Mouse (Mus musculus) limb, embryonic 11.5 days (tissue): Measurements from ENCODE around the gene Metap1d. TPM values are rescaled to one million over a fixed set of nuclear protein-coding genes. Genes with fewer than 3 reads are reported as not detected.

Experiments
- ATAC-seq: fragments of 200-750 bp; cut with Nextera tagmentation; 2 replicates; pipeline ENCODE4 v1.8.0; 2017; ENCODE audit warnings: low read depth; ENCODE audit not compliant: insufficient number of reproducible peaks, low FRiP score, low TSS enrichment
- DNase-seq: peaks from one replicate; pipeline ENCODE4 v3.0.0-alpha.2; 2015; ENCODE audit warnings: low spot score
- H3K27ac ChIP-seq: fragments of 300-500 bp; sonication (generic); replicated peaks from 2 replicates; pipeline ENCODE4 v1.5.1; 2014; ENCODE audit warnings: low read depth, mild to moderate bottlenecking, low read length
- H3K27me3 ChIP-seq: fragments of 300-500 bp; sonication (generic); 2 replicates; pipeline ENCODE4 v1.6.1; 2014; ENCODE audit warnings: mild to moderate bottlenecking, low read length, mixed read lengths; ENCODE audit not compliant: control insufficient read depth, insufficient read depth
- H3K36me3 ChIP-seq: fragments of 300-500 bp; sonication (generic); 2 replicates; pipeline ENCODE4 v1.6.1; 2014; ENCODE audit warnings: mild to moderate bottlenecking, low read length, moderate library complexity, mixed read lengths; ENCODE audit not compliant: control insufficient read depth, insufficient read depth
- H3K4me1 ChIP-seq: fragments of 300-500 bp; sonication (generic); 2 replicates; pipeline ENCODE4 v1.6.1; 2014; ENCODE audit warnings: low read length, mixed read lengths; ENCODE audit not compliant: control insufficient read depth, insufficient read depth
- H3K4me2 ChIP-seq: fragments of 300-500 bp; sonication (generic); 2 replicates; pipeline ENCODE4 v1.6.1; 2014; ENCODE audit warnings: low read depth, mild to moderate bottlenecking, moderate library complexity; ENCODE audit not compliant: severe bottlenecking
- H3K4me3 ChIP-seq: fragments of 300-500 bp; sonication (generic); 2 replicates; pipeline ENCODE4 v1.5.1; 2014; ENCODE audit warnings: low read depth, low read length
- H3K9ac ChIP-seq: fragments of 300-500 bp; sonication (generic); 2 replicates; pipeline ENCODE4 v1.6.1; 2014; ENCODE audit warnings: mild to moderate bottlenecking, low read length
- H3K9me3 ChIP-seq: fragments of 300-500 bp; sonication (generic); 2 replicates; pipeline ENCODE4 v1.6.1; 2016; ENCODE audit warnings: low read length; ENCODE audit not compliant: control insufficient read depth
- WGBS: fragments of 180-500 bp; shearing (Covaris S2); extraction: QIAGEN DNeasy Blood & Tissue Kit; methylation state at CpG from one replicate; pipeline ENCODE4 v1.1.7; 2014; 5-methylcytosine and 5-hydroxymethylcytosine counted together
- polyA plus RNA-seq: library from polyadenylated mRNA; unstranded; fragments of >200 nt; fragmentation: Nextera tagmentation; extraction: Ambion mirVana; gene quantifications from 2 replicates; pipeline ENCODE4 v1.2.1, GENCODE M21; 2014

The Metap1d gene
- polyA plus RNA-seq, 1 experiment from 2014 or later = 34.3 TPM

GRCm38 (mm10) chr2:71479917-71480316 lies 26.8 kb downstream of the Metap1d start:
- no peak overlapping the region for H3K27ac ChIP-seq
- H3K9ac ChIP-seq = no peak overlapping the region
- DNase-seq (no peak), ATAC-seq (no peak)
- no peak overlapping the region for H3K4me3 ChIP-seq
- H3K36me3 ChIP-seq = no peaks in the 10 kb centered on the region
- no peaks in the 10 kb centered on the region for H3K9me3 ChIP-seq
- no peaks in the 10 kb centered on the region for H3K27me3 ChIP-seq
- 5% methylated on average over 7 of the region's 7 CpGs for WGBS
- H3K4me1 ChIP-seq = peaks cover 17% of the 10 kb centered on the region
- H3K4me2 ChIP-seq = no peak overlapping the region

GRCm38 (mm10) chr2:71481825-71482224 lies 28.7 kb downstream of the Metap1d start:
- DNase-seq (no peak), ATAC-seq (no peak)
- Histone ChIP-seq H3K4me1 (peaks cover 7% of the 10 kb centered on the region), H3K9me3 (no peaks in the 10 kb centered on the region), H3K27me3 (no peaks in the 10 kb centered on the region), H3K36me3 (no peaks in the 10 kb centered on the region), H3K9ac (no peak overlapping the region), H3K4me2 (no peak overlapping the region), H3K4me3 (no peak overlapping the region), H3K27ac (no peak overlapping the region)
- 86% methylated on average over 6 of the region's 6 CpGs for WGBS

GRCm38 (mm10) chr2:71483046-71483716 lies 30.1 kb downstream of the Metap1d start:
- Histone ChIP-seq H3K4me2 (no peak overlapping the region), H3K27me3 (no peaks in the 10 kb centered on the region)
- WGBS = 72% methylated on average over 10 of the region's 10 CpGs

GRCm38 (mm10) chr2:71483717-71484066 lies 30.6 kb downstream of the Metap1d start:
- Histone ChIP-seq H3K4me2 (no peak overlapping the region), H3K36me3 (no peaks in the 10 kb centered on the region), H3K27me3 (no peaks in the 10 kb centered on the region), H3K4me3 (no peak overlapping the region), H3K9ac (no peak overlapping the region), H3K27ac (no peak overlapping the region), H3K9me3 (no peaks in the 10 kb centered on the region), H3K4me1 (peaks cover 7% of the 10 kb centered on the region)
- DNase-seq (no peak), ATAC-seq (no peak)
- WGBS = 17% methylated on average over 5 of the region's 5 CpGs

More at GRCm38 (mm10) chr2:71483046-71483716, 30.1 kb downstream of the Metap1d start:
- Histone ChIP-seq H3K36me3 (no peaks in the 10 kb centered on the region), H3K9me3 (no peaks in the 10 kb centered on the region), H3K4me1 (peaks cover 7% of the 10 kb centered on the region), H3K4me3 (no peak overlapping the region), H3K9ac (no peak overlapping the region), H3K27ac (no peak overlapping the region)
- DNase-seq (no peak), ATAC-seq (no peak)

GRCm38 (mm10) chr2:71491295-71491694 lies 38.2 kb downstream of the Metap1d start:
- Histone ChIP-seq H3K9ac (no peak overlapping the region), H3K36me3 (no peaks in the 10 kb centered on the region), H3K4me3 (no peak overlapping the region), H3K27me3 (no peaks in the 10 kb centered on the region), H3K9me3 (no peaks in the 10 kb centered on the region), H3K27ac (no peak overlapping the region), H3K4me1 (no peaks in the 10 kb centered on the region), H3K4me2 (no peak overlapping the region)
- DNase-seq (no peak), ATAC-seq (no peak)

- WGBS = 80% methylated on average over 12 of the region's 12 CpGs
Measured at GRCm38 (mm10) chr2:71493161-71493683, 40.1 kb downstream of the Metap1d start.

GRCm38 (mm10) chr2:71494503-71494902 lies 41.4 kb downstream of the Metap1d start:
- Histone ChIP-seq H3K27me3 (no peaks in the 10 kb centered on the region), H3K4me2 (no peak overlapping the region), H3K4me3 (no peak overlapping the region), H3K9me3 (no peaks in the 10 kb centered on the region), H3K4me1 (peaks cover 7% of the 10 kb centered on the region; the same call in 1 of the 2 replicates), H3K9ac (no peak overlapping the region), H3K27ac (no peak overlapping the region), H3K36me3 (no peaks in the 10 kb centered on the region)
- 77% methylated on average over 10 of the region's 10 CpGs for WGBS
- DNase-seq (no peak), ATAC-seq (no peak)

More at GRCm38 (mm10) chr2:71493161-71493683, 40.1 kb downstream of the Metap1d start:
- Histone ChIP-seq H3K9ac (no peak overlapping the region), H3K27me3 (no peaks in the 10 kb centered on the region), H3K27ac (no peak overlapping the region), H3K4me3 (no peak overlapping the region), H3K9me3 (no peaks in the 10 kb centered on the region), H3K36me3 (no peaks in the 10 kb centered on the region), H3K4me2 (no peak overlapping the region), H3K4me1 (no peaks in the 10 kb centered on the region)
- DNase-seq (no peak), ATAC-seq (no peak)

- H3K9me3 ChIP-seq = no peaks in the 10 kb centered on the region
- 40% methylated on average over 4 of the region's 4 CpGs for WGBS
- H3K27ac ChIP-seq = no peak overlapping the region
- ATAC-seq (no peak), DNase-seq (no peak)
- H3K9ac ChIP-seq = no peak overlapping the region
- H3K4me3 ChIP-seq = no peak overlapping the region
- no peaks in the 10 kb centered on the region for H3K36me3 ChIP-seq
- H3K4me1 ChIP-seq = peaks cover 12% of the 10 kb centered on the region; the same call in 1 of the 2 replicates
- no peak overlapping the region for H3K4me2 ChIP-seq
- no peaks in the 10 kb centered on the region for H3K27me3 ChIP-seq
Measured at GRCm38 (mm10) chr2:71494971-71495370, 41.9 kb downstream of the Metap1d start.

GRCm38 (mm10) chr2:71497175-71497574 lies 44.1 kb downstream of the Metap1d start:
- Histone ChIP-seq H3K27ac (no peak overlapping the region), H3K27me3 (no peaks in the 10 kb centered on the region), H3K4me3 (no peak overlapping the region), H3K4me2 (no peak overlapping the region), H3K36me3 (no peaks in the 10 kb centered on the region), H3K4me1 (peaks cover 13% of the 10 kb centered on the region; the same call in 1 of the 2 replicates), H3K9me3 (no peaks in the 10 kb centered on the region), H3K9ac (no peak overlapping the region)
- WGBS = 17% methylated on average over 5 of the region's 5 CpGs
- no peak for ATAC-seq
- DNase-seq = no peak
